Mouse (Mus musculus) cerebellum, adult 2 months (tissue): ENCODE measurements around the gene Unc45a.

Source experiments
- CTCF ChIP-seq: fragments of 200-500 bp; IDR thresholded peaks from 2 replicates; pipeline ENCODE4 v1.5.1; 2011; ENCODE audit warnings: low read depth, mild to moderate bottlenecking, control low read depth, low read length, moderate library complexity, borderline replicate concordance; ENCODE audit not compliant: insufficient read depth
- POLR2A ChIP-seq: fragments of 200-500 bp; IDR thresholded peaks from 2 replicates; pipeline ENCODE4 v1.6.1; 2011; ENCODE audit warnings: low read length, control low read depth, borderline replicate concordance; ENCODE audit not compliant: insufficient read depth

- TF ChIP-seq CTCF (no peak), POLR2A (no peak)
These were observed 29.2 kb upstream of the Unc45a start for GRCm38 (mm10) chr7:80369967-80370431.
